Mouse (Mus musculus) large intestine, adult 2 months (tissue): Measurements from ENCODE around the gene Nhsl1. TPM values are rescaled to one million over a fixed set of nuclear protein-coding genes. Genes with fewer than 3 reads are reported as not detected.

Experiments used
- DNase-seq: peaks from one replicate; pipeline ENCODE4 v3.0.0-alpha.2; 2012; ENCODE audit warnings: low read depth, low spot score
- WGBS: fragments of 180-500 bp; shearing (Covaris S2); methylation state at CpG from one replicate; pipeline ENCODE4 v1.1.7; 2018; 5-methylcytosine and 5-hydroxymethylcytosine counted together
- polyA plus RNA-seq: library from polyadenylated mRNA; depleted of rRNA; stranded (reverse); fragments of >200 nt; gene quantifications from 2 replicates; pipeline ENCODE4 v1.2.3, GENCODE M21; 2012

Gene Nhsl1
- polyA plus RNA-seq, 1 experiment: 20.9 TPM

DNA sequence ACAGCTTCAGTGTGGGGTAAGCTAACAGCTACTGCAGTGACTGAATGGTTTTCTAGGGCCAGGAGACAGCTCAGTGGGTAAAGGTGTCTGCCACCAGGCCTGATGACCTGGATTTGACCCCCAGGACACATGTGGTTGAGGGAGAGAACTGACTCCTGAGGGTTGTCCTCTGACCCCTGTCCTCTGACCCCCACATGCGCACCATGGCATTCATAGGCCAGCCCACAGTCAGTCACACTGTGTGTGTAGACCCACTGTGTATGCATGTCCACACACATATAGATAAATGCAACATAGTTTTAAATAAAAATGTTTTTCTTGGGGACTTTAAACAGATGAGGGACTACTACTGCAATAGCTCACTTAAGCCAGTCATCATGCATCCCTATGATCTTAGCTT, 22.1 kb downstream of the Nhsl1 start:
- no peak for DNase-seq
- WGBS: 95% methylated on average over 1 of the region's 1 CpGs

DNA sequence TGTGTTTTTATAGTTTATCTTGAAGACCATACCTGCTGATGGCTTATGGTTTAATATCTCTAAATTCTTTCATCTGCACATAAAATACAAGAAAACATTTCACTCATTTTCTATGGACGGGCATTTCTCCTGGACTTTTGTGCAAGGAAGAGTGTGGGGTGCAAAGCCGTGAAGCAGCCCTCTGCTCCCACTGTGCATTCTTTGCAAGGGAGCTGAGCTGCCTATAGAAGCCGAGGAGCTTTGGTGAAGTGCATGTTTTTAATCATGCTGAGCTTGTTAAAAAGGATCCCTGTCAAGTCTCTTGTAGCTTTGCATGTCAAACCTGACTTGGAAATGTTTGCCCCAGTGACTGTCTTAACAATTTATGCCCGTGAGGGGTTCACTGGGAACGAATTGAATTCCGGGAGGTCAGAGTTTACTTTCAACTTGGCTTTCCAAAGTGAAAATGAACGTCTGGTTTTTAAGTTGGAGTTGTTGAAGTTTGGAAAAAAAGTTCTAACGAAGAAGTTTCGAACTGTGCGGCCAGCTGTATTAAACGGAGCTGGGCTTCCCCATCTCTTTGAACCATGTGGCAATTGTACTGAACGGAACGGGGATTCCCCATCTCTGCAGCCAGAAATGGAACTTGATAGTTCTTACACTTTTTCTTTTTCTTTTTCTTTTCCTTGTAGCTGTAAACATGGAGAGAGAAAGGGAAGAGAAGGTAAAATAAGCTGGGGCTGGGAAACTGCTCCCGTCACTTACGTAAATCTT, 22.8 kb downstream of the Nhsl1 start:
- no peak for DNase-seq
- WGBS: 71% methylated on average over 15 of the region's 15 CpGs

DNA sequence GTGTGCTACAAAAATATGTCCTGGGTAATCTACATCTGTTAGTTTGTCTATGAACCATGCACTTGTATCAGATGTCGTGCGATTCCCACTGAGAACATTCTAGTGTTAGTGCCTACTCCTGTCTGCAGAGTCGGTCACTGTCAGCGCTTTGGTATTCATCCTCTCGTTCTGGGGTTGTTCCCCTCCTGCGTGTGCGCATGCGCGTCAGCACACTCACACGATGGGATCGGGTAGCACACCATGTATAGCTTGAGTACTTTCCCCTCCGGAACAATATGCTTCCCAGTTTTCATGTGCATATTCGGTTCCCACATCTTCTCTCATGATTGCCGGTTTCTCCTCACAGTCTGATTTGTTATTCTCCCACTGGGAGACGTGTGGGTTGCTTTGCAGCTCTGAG, 28.4 kb downstream of the Nhsl1 start:
- 94% methylated on average over 15 of the region's 15 CpGs for WGBS

DNA sequence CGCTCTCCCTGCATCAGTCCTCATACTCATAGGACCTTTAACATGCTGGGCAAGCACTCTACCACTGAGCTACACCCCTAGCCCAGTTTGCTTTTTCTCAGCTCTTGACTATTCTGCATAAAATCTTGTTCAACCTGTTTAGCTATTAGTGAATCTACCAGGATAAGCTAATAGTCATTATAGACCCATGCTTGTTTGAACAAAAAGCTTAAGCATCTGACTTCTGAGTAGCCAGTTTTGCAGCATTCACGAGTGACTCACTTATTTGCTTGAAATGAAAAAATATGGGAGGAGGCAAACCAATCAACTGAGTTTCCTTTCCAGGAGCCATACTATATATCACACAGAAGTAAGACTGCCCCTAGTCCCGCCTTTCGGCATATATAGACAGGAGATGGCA, 32.0 kb downstream of the Nhsl1 start:
- DNase-seq: no peak
- WGBS: 75% methylated on average over 4 of the region's 4 CpGs

More for the DNA sequence above, 28.4 kb downstream of the Nhsl1 start:
- no peak for DNase-seq

DNA sequence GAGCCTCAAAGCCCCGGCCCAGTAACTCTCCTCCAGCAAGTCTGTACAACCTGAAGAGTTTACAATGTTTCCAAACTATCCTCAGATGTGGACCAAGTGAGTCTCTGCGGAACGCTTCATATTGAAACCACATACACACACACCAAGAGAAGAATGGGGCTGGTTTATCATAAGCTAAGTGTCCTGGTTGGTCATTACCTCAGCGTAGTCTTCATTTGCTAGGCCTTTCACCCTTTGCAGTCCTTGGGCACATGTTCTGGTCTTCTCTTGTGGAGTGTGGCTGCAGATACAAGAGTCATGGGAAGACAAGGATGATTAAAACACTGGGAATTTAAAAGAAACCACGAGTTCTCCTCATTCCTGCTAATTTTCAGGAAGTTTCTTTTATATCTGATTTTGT, 34.2 kb downstream of the Nhsl1 start:
- no peak for DNase-seq

DNA sequence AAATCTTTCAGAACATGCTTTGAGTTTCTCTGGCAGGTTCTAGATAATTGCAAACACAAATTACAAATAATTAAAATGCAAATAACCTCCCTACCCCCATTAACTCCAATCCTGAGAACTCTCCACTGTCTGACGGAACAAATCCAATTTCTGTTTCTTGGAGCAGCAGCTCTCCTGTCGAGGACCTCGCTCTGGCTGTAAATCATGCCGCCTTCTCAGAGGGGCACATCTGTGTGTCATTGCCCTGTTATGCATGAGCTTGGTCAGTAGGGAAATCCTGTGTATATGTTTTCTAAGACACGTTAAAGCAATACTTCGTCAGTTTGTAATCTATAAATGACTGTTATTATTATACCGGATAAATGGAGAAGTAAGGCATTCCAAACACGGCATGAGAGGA, 35.3 kb downstream of the Nhsl1 start:
- WGBS: 80% methylated on average over 8 of the region's 8 CpGs
- no peak for DNase-seq

More for the DNA sequence above, 34.2 kb downstream of the Nhsl1 start:
- WGBS: 78% methylated on average over 5 of the region's 5 CpGs

DNA sequence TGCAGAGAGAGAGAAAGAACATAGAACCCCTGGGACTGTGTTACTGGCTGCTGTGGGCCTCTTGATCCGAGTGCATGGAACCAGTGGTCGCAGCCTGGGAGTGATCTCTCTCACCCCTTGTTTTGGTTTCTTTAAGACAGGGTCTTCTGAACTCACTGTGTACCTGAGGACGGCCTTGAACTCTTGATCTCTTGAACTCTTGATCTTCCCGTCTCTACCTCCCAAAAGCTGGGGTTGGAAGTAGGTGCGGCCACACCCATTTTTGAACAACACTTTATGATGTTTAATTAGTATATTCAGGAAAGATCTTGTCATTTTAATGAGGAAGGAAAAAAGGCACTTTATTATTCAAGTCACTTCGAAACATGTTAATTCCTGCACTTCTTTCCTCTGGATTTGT, 37.7 kb downstream of the Nhsl1 start:
- 70% methylated on average over 6 of the region's 6 CpGs for WGBS
- no peak for DNase-seq

DNA sequence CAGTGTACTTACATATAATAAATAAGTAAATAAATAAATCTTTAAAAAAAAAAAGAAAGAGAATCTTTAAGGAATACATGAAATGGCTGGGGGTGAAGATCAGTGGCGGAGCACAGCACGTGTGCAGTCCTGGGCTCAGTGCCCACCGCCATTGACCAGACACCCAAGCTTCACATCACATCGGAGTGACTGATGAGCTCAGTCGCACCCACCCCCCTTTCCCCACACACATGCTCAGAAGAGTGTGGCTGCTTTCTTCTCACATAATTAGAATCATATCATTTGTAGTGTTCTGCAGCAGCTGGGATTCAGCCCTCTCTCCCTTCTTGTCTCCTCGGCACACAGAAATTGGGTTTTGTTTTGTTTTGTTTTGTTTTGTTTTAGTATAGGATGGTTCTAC, 38.4 kb downstream of the Nhsl1 start:
- WGBS: 89% methylated on average over 6 of the region's 6 CpGs
- no peak for DNase-seq

DNA sequence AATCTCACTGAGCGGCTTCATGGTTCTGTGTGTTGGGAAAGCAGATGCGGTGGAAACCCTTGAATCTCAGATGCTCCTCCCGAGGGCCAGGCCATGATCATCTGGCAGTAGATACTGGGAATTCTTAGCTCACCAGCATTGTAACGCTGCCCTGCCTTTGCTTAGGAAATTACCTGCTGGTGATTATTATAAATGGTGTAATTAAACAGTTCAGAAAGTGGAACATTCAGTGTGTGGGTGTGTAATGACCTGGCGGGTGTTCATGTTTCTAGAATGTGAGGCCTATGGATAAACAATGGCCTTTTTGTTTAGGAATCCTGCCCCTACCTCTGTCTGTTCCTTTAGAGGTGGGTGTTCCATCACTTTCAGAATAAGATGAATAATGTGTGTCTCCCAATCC, 39.7 kb downstream of the Nhsl1 start:
- 70% methylated on average over 5 of the region's 5 CpGs for WGBS

DNA sequence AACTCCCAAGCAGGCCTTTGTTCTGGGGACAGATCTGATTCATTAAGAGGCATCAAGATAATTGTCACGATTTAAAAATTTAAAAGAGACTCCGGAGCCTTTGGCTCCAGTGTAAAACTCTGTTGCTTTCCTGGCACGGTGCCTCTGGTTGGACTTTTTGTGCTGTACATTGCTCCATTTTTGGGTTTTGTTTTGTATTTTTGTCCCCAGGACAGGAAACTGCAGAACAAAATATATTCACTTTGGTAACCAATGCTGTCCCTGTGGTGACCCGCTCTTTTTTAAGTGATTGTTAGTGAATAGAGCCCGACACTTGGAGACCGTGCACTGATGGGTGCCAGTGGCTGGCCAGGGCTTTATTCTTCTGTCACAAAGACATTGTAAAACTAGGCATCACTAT, 41.4 kb downstream of the Nhsl1 start:
- WGBS: 78% methylated on average over 6 of the region's 6 CpGs
- no peak for DNase-seq

More for the DNA sequence above, 39.7 kb downstream of the Nhsl1 start:
- DNase-seq: no peak

DNA sequence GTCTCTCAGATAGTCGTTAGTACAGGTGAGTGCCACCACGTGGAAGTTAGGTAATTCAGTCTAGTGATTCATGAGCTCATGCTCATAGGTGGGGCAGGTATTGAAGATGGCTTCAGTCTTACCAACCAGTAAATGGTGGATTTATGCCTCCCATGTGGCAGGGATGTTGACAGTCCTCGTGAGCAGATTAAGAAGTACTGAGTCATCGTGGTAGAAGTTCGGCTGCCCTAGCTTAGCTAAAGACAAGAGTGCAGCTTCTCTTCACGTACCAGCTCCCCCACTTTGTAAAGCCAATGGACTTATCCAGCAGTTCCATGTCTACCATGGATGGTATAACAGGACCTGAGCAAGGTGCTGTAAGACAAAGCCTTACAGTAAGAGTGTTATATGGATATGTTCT, 46.6 kb downstream of the Nhsl1 start:
- 74% methylated on average over 6 of the region's 6 CpGs for WGBS

DNA sequence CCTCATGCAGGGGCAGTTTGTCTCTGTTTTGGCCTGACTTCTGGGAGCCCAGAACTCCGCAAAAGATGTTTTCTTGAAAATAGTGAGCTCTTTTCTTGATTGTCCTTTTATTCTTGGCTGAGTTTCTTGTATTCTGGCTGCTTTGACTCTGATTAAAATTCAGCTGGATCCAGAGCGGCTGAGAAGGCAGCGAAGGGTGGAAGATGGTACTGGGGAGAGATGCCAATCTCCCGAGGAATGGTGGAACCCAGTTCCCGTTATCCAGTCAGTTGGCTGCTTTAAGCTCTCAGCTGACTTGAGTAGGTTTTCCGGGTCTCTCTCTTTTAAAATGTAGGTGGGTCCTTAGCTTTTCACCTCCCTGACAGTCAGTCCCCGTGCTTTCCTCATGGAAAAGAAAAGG, 47.9 kb downstream of the Nhsl1 start:
- WGBS: 80% methylated on average over 7 of the region's 7 CpGs
- DNase-seq: no peak

More for the DNA sequence above, 46.6 kb downstream of the Nhsl1 start:
- DNase-seq: no peak

DNA sequence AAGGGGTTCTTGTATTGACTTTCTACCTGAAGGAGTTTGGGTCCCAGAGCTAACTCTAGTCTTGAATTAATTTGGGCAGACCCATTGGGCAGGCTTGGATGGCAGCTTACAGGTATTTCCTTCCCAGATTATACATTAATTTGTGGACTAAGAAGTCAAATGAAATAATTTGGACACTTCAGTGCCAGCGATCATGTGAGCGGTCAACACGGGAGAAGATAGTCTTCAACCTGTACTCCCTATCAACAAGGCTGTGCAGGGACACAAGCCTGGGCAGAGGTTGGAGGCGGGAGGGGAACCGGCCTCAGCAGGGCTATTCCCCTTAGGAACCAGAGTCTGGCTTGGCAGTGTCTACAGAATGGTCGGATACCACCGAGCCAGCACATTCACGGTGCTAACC, 49.3 kb downstream of the Nhsl1 start:
- no peak for DNase-seq
- 91% methylated on average over 8 of the region's 8 CpGs for WGBS

DNA sequence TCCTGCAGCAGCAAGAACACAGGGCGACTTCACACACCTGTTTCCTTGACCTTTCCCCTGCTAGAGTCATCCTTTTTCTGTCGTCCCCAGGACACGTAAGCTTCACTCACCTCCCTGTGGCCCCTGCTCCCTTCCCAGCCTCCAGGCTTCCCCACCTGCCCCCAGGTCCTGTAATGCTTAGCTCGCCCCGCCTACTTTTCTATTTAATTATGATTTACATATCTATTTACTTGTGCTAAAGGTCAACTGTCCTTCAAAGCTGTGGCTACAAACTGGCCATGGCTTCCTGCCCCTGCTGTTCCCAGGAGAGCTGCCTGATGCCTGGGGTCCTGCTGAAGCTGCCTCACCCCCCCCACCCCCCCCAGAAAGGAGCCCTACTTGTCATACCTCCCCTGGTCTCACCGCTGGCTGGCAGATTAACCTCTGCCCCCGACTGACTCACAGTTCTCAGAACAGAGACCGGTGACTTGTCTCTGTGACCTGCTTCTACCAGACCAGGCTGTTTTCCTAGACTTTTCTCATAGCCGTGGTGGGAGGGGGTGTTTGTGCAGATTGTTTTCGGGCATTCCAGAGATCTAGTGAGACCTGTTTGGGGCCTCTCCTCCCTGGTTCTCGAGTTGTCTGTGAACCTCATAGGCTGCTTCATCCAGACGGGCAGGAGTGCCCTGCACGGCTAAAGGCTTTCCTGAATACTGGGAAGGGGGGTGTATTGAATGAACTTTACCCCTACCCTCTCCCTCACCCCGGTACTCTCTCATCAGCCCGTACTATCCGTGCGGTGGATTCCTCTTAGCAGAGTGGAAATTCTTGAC, 51.9 kb downstream of the Nhsl1 start:
- DNase-seq: no peak
- 26% methylated on average over 17 of the region's 17 CpGs for WGBS

DNA sequence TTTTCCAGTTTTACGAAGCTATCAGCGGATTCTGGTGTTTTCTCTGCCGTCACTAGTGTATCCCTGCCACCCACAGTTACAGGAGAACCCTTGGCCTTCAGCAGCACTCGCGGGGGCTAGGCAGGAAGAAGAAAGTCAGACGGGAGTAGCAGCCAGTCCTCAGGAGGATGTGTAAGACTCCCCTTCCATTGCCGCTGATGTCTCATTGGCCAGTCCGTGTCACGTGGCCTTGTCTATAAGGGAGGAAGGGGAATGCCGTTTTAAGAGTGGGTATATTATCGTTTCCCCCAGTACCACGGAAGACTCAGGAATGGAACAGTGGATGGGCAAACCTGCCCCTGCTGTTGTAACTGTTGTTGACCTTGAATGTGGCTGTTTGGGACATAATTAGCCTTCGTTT, 53.1 kb downstream of the Nhsl1 start:
- no peak for DNase-seq
- WGBS: 61% methylated on average over 13 of the region's 13 CpGs

DNA sequence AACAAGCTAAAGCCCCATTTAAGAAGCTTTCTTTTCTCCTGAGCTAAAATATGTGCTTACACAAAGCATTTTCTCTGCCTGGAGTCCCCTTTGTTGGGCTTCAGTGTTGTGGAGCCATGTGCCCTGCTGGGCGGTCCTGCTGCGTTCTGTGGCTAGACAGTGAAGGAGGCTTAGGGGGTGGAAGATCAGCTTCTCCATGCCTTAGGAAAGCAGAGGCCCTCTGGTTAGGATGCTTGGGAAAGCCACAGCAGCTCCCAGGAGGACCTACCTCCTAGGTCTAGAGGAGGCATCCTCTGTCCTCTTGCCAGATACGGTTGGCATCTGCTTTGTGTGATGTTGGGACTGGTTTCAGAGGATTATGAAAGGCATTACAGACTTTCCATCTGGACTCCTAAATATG, 56.5 kb downstream of the Nhsl1 start:
- no peak for DNase-seq
- 92% methylated on average over 3 of the region's 3 CpGs for WGBS

DNA sequence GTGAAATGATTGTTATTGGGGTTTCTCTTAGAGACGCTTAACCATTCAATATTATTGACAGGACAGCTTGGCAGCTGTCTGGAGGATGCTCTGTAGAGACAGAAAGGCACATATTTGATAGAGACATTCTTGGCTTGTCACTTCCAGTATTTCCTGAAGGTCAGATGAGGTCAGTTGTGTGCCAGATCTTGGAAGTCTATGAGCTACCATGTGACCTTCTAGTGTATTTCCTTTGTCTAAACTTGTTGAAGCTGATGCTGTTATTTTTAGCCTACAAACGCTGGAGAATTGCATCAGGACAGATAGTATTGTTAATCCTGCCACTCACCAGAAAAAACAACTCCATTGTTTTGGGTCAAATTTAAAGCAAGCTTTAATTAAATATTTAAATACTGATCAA, 66.0 kb downstream of the Nhsl1 start:
- DNase-seq: no peak
- WGBS: 78% methylated on average over 2 of the region's 2 CpGs

DNA sequence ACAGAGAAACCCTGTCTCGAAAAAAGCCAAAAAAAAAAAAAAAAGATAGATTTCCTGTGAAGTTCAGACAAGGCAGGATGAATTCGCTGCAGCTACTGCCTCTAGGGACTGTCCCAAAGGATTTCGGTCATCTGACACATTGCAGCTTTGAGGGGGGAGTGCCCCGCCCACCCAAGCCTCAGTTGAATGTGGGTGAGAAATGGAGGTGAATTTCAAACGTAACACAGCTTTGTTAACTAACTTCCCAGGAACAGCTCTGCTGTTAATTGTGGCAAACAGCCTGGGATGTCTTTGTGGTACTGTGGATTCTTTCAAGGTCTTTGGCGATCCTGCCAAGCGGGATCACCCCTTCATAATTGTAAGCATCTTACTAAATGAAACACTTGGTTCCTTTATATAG, 67.4 kb downstream of the Nhsl1 start:
- WGBS: 76% methylated on average over 7 of the region's 7 CpGs
- DNase-seq: no peak

DNA sequence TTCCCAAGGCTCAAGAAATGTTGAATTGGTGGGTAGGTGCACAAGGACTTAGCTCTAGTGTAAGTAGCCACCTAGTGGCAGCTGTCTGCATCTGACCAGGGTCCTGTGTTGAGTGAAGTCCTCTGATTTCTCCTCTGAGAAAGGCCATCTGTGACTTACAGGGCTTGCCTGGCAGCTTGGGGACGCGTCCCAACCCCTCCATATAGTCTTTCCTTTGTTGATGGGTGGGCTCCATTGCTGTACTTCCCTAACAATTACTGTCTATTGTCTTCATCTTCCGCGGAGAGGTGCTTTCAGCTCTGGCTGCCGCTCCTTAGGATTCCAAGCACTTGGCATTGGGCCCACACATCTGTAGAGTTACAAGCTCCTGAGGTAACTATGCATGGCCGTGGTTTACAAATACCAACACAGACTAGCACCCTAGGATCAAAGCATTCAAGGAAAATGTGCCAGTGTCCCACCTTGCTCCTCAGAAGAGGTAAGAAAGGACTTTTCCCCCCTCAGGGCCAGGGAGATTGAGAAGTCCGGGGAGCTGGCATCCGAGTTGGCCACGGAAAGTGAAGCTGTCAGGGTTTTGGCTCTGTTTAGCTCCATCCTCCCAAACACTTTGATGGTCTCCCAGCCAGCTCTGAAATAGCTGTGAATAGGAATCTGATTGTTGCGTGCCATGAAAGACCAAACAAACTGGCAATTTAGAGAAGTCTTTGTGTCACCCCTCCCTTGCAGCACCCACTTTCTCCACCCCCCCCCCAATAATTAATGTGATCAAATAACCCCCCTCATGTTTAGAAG, 70.2 kb downstream of the Nhsl1 start:
- 39% methylated on average over 10 of the region's 10 CpGs for WGBS
- no peak for DNase-seq

DNA sequence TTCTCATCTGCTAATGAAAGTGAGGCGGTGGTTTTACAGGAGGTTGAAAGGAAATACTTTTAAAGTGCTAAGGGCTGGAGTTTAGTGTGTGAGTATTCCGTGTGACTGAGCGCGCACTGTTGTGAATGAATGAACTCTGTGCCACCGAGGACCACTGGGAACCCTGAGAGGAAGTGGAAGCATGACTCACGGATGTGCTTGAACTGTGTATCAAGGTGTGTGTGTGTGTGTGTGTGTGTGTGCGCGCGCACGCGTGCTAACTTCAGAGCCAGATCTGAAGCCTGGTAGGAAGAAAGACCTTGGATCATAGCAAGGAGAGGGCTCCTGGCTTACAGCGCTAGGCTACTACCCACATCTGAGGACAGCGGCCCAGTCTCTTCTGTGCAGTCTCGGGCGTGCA, 71.2 kb downstream of the Nhsl1 start:
- no peak for DNase-seq
- WGBS: 83% methylated on average over 15 of the region's 15 CpGs
